Mouse (Mus musculus): ENCODE data around the gene Upp2. TPM values are rescaled to one million over a fixed set of nuclear protein-coding genes. Genes with fewer than 3 reads are reported as not detected.

The Upp2 gene
- polyA plus RNA-seq, 1 experiment, result 7.6 TPM

GRCm38 (mm10) chr2:58752891-58753290 is 185.8 kb downstream of the Upp2 start:
- no peak for DNase-seq
- no peak for TF ChIP-seq POLR2A (IDR thresholded peaks at IDR 0.05; ENCODE audit: borderline replicate concordance, extremely low read depth, low read depth, low read length)
- no peak for TF ChIP-seq CTCF (IDR thresholded peaks at IDR 0.05; ENCODE audit: insufficient read depth, low read length)
- no peaks in the 10 kb centered on the region for H3K4me1 ChIP-seq (ENCODE audit: control insufficient read depth, insufficient read depth, low read length)
- no peak overlapping the region for H3K4me3 ChIP-seq (replicated peaks; ENCODE audit: extremely low read depth, low read depth, low read length)
- WGBS, result 43% methylated on average over 2 of the region's 2 CpGs

- Histone ChIP-seq H3K4me3 (replicated peaks; ENCODE audit: extremely low read depth, low read depth, low read length) (no peak overlapping the region), H3K4me1 (ENCODE audit: control insufficient read depth, insufficient read depth, low read length) (no peaks in the 10 kb centered on the region)
- TF ChIP-seq CTCF (IDR thresholded peaks at IDR 0.05; ENCODE audit: insufficient read depth, low read length) (no peak), POLR2A (IDR thresholded peaks at IDR 0.05; ENCODE audit: borderline replicate concordance, extremely low read depth, low read depth, low read length) (no peak)
- DNase-seq, result no peak
- WGBS, result 61% methylated on average over 3 of the region's 3 CpGs
Measured at GRCm38 (mm10) chr2:58754736-58755135, 187.6 kb downstream of the Upp2 start.

- DNase-seq, result no peak
- 62% methylated on average over 2 of the region's 2 CpGs for WGBS
- no peak for TF ChIP-seq CTCF (IDR thresholded peaks at IDR 0.05; ENCODE audit: insufficient read depth, low read length)
- TF ChIP-seq POLR2A (IDR thresholded peaks at IDR 0.05; ENCODE audit: borderline replicate concordance, extremely low read depth, low read depth, low read length), result no peak
- no peaks in the 10 kb centered on the region for H3K4me1 ChIP-seq (ENCODE audit: control insufficient read depth, insufficient read depth, low read length)
- H3K4me3 ChIP-seq (replicated peaks; ENCODE audit: extremely low read depth, low read depth, low read length), result no peak overlapping the region
Measured at GRCm38 (mm10) chr2:58758081-58758480, 191.0 kb downstream of the Upp2 start.

GRCm38 (mm10) chr2:58759676-58760075 is 192.6 kb downstream of the Upp2 start:
- no peak for TF ChIP-seq POLR2A (IDR thresholded peaks at IDR 0.05; ENCODE audit: borderline replicate concordance, extremely low read depth, low read depth, low read length)
- TF ChIP-seq CTCF (IDR thresholded peaks at IDR 0.05; ENCODE audit: insufficient read depth, low read length), result no peak
- no peak for DNase-seq
- Histone ChIP-seq H3K4me3 (replicated peaks; ENCODE audit: extremely low read depth, low read depth, low read length) (no peak overlapping the region), H3K4me1 (ENCODE audit: control insufficient read depth, insufficient read depth, low read length) (no peaks in the 10 kb centered on the region)
- WGBS, result 45% methylated on average over 5 of the region's 5 CpGs

- WGBS, result 80% methylated on average over 8 of the region's 8 CpGs
- Histone ChIP-seq H3K4me3 (replicated peaks; ENCODE audit: extremely low read depth, low read depth, low read length) (no peak overlapping the region), H3K4me1 (ENCODE audit: control insufficient read depth, insufficient read depth, low read length) (no peaks in the 10 kb centered on the region)
- TF ChIP-seq POLR2A (IDR thresholded peaks at IDR 0.05; ENCODE audit: borderline replicate concordance, extremely low read depth, low read depth, low read length), result no peak
- DNase-seq, result no peak
Measured at GRCm38 (mm10) chr2:58765141-58765540, 198.0 kb downstream of the Upp2 start.

- WGBS, result 86% methylated on average over 9 of the region's 9 CpGs
- no peak for DNase-seq
- TF ChIP-seq POLR2A (IDR thresholded peaks at IDR 0.05; ENCODE audit: borderline replicate concordance, extremely low read depth, low read depth, low read length) (no peak), CTCF (IDR thresholded peaks at IDR 0.05; ENCODE audit: insufficient read depth, low read length) (no peak)
- Histone ChIP-seq H3K4me3 (replicated peaks; ENCODE audit: extremely low read depth, low read depth, low read length) (no peak overlapping the region), H3K4me1 (ENCODE audit: control insufficient read depth, insufficient read depth, low read length) (no peaks in the 10 kb centered on the region)
Measured at GRCm38 (mm10) chr2:58773833-58774232, 206.7 kb downstream of the Upp2 start.

GRCm38 (mm10) chr2:58778986-58779495 is 211.9 kb downstream of the Upp2 start:
- 72% methylated on average over 3 of the region's 3 CpGs for WGBS
- TF ChIP-seq POLR2A (IDR thresholded peaks at IDR 0.05; ENCODE audit: borderline replicate concordance, extremely low read depth, low read depth, low read length) (no peak), CTCF (IDR thresholded peaks at IDR 0.05; ENCODE audit: insufficient read depth, low read length) (no peak)
- no peak for DNase-seq
- no peak overlapping the region for H3K4me3 ChIP-seq (replicated peaks; ENCODE audit: extremely low read depth, low read depth, low read length)
- H3K4me1 ChIP-seq (ENCODE audit: control insufficient read depth, insufficient read depth, low read length), result no peaks in the 10 kb centered on the region

GRCm38 (mm10) chr2:58783526-58783925 is 216.4 kb downstream of the Upp2 start:
- DNase-seq, result no peak
- Histone ChIP-seq H3K4me3 (replicated peaks; ENCODE audit: extremely low read depth, low read depth, low read length) (no peak overlapping the region), H3K4me1 (ENCODE audit: control insufficient read depth, insufficient read depth, low read length) (no peaks in the 10 kb centered on the region)
- TF ChIP-seq CTCF (IDR thresholded peaks at IDR 0.05; ENCODE audit: insufficient read depth, low read length) (no peak), POLR2A (IDR thresholded peaks at IDR 0.05; ENCODE audit: borderline replicate concordance, extremely low read depth, low read depth, low read length) (no peak)
- 40% methylated on average over 1 of the region's 1 CpGs for WGBS

- TF ChIP-seq CTCF (IDR thresholded peaks at IDR 0.05; ENCODE audit: insufficient read depth, low read length), result no peak
- no peak for TF ChIP-seq POLR2A (IDR thresholded peaks at IDR 0.05; ENCODE audit: borderline replicate concordance, extremely low read depth, low read depth, low read length)
- H3K4me3 ChIP-seq (replicated peaks; ENCODE audit: extremely low read depth, low read depth, low read length), result no peak overlapping the region
- no peak for DNase-seq
- H3K4me1 ChIP-seq (ENCODE audit: control insufficient read depth, insufficient read depth, low read length), result no peaks in the 10 kb centered on the region
- 56% methylated on average over 3 of the region's 3 CpGs for WGBS
Measured at GRCm38 (mm10) chr2:58786177-58786576, 219.1 kb downstream of the Upp2 start.

- WGBS, result 62% methylated on average over 8 of the region's 8 CpGs
- DNase-seq, result no peak
- Histone ChIP-seq H3K4me3 (replicated peaks; ENCODE audit: extremely low read depth, low read depth, low read length) (no peak overlapping the region), H3K4me1 (ENCODE audit: control insufficient read depth, insufficient read depth, low read length) (no peaks in the 10 kb centered on the region)
- TF ChIP-seq POLR2A (IDR thresholded peaks at IDR 0.05; ENCODE audit: borderline replicate concordance, extremely low read depth, low read depth, low read length) (no peak), CTCF (IDR thresholded peaks at IDR 0.05; ENCODE audit: insufficient read depth, low read length) (no peak)
Measured at GRCm38 (mm10) chr2:58786681-58787080, 219.6 kb downstream of the Upp2 start.
